Mouse (Mus musculus): Measurements from ENCODE around the gene Sec1. TPM values are rescaled to one million over a fixed set of nuclear protein-coding genes. Genes with fewer than 3 reads are reported as not detected.
"Not testable (repeated sequence)": the region's sequence is repeated elsewhere in the genome, so short reads cannot be mapped to it uniquely, and the experiment has no call there.

Gene Sec1
- polyA plus RNA-seq, 1 experiment from 2014 or later, result 0.34 TPM

- peak overlapping the region; percentile 70; the same call in 1 of the 2 replicates for H3K27ac ChIP-seq
- H3K27me3 ChIP-seq (replicated peaks), result no peaks in the 10 kb centered on the region
- peak overlapping the region; percentile 36 for H3K4me2 ChIP-seq
- 28% methylated on average over 14 of the region's 14 CpGs for WGBS
- no peaks in the 10 kb centered on the region for H3K36me3 ChIP-seq (replicated peaks)
- H3K4me1 ChIP-seq, result peaks cover 5% of the 10 kb centered on the region; the same call in 1 of the 2 replicates
- no peak overlapping the region for H3K4me3 ChIP-seq
- ATAC-seq (replicated peaks), result peak; percentile 79; the same call in 1 of the 2 replicates
- no peak overlapping the region for H3K9ac ChIP-seq
- no peaks in the 10 kb centered on the region for H3K9me3 ChIP-seq
These were observed 11.8 kb downstream of the Sec1 start for GRCm38 (mm10) chr7:45682144-45683126.

- H3K27me3 ChIP-seq (replicated peaks), result no peaks in the 10 kb centered on the region
- 87% methylated on average over 8 of the region's 8 CpGs for WGBS
- no peaks in the 10 kb centered on the region for H3K9me3 ChIP-seq
- H3K27ac ChIP-seq, result no peak overlapping the region
- no peak for ATAC-seq (replicated peaks)
- H3K4me3 ChIP-seq, result no peak overlapping the region
- no peak overlapping the region for H3K9ac ChIP-seq
- peaks cover 5% of the 10 kb centered on the region; the same call in 1 of the 2 replicates for H3K4me1 ChIP-seq
- no peaks in the 10 kb centered on the region for H3K36me3 ChIP-seq (replicated peaks)
- H3K4me2 ChIP-seq, result no peak overlapping the region
These were observed 13.0 kb downstream of the Sec1 start for GRCm38 (mm10) chr7:45681046-45681736.

GRCm38 (mm10) chr7:45679966-45680621, 14.1 kb downstream of the Sec1 start:
- 50% methylated on average over 14 of the region's 14 CpGs for WGBS
- Histone ChIP-seq H3K9ac (no peak overlapping the region), H3K27me3 (replicated peaks) (no peaks in the 10 kb centered on the region), H3K9me3 (no peaks in the 10 kb centered on the region), H3K4me2 (no peak overlapping the region), H3K4me1 (peaks cover 5% of the 10 kb centered on the region; the same call in 1 of the 2 replicates), H3K36me3 (replicated peaks) (no peaks in the 10 kb centered on the region), H3K27ac (no peak overlapping the region), H3K4me3 (no peak overlapping the region)
- no peak for ATAC-seq (replicated peaks)

GRCm38 (mm10) chr7:45678513-45678912, 15.7 kb downstream of the Sec1 start:
- Histone ChIP-seq H3K9ac (no peak overlapping the region), H3K27ac (no peak overlapping the region), H3K4me1 (peaks cover 5% of the 10 kb centered on the region; the same call in 1 of the 2 replicates), H3K36me3 (replicated peaks) (no peaks in the 10 kb centered on the region), H3K4me3 (no peak overlapping the region), H3K4me2 (no peak overlapping the region), H3K9me3 (no peaks in the 10 kb centered on the region), H3K27me3 (replicated peaks) (no peaks in the 10 kb centered on the region)
- WGBS, result 93% methylated on average over 14 of the region's 14 CpGs
- ATAC-seq (replicated peaks), result no peak

- H3K36me3 ChIP-seq (replicated peaks), result no peaks in the 10 kb centered on the region
- no peak overlapping the region for H3K4me3 ChIP-seq
- peaks cover 3% of the 10 kb centered on the region; the same call in 1 of the 2 replicates for H3K4me1 ChIP-seq
- no peak for ATAC-seq (replicated peaks)
- H3K4me2 ChIP-seq, result no peak overlapping the region
- no peak overlapping the region for H3K27ac ChIP-seq
- no peaks in the 10 kb centered on the region for H3K27me3 ChIP-seq (replicated peaks)
- H3K9me3 ChIP-seq, result no peaks in the 10 kb centered on the region
- H3K9ac ChIP-seq, result no peak overlapping the region
- WGBS, result 75% methylated on average over 7 of the region's 7 CpGs
These were observed 16.4 kb downstream of the Sec1 start for GRCm38 (mm10) chr7:45677627-45678295.

GRCm38 (mm10) chr7:45668921-45669320, 25.3 kb downstream of the Sec1 start:
- no peaks in the 10 kb centered on the region for H3K27me3 ChIP-seq (replicated peaks)
- H3K36me3 ChIP-seq (replicated peaks), result no peaks in the 10 kb centered on the region
- no peak overlapping the region for H3K27ac ChIP-seq
- H3K4me1 ChIP-seq, result no peaks in the 10 kb centered on the region
- H3K4me3 ChIP-seq, result no peak overlapping the region
- H3K9me3 ChIP-seq, result no peaks in the 10 kb centered on the region
- no peak overlapping the region for H3K9ac ChIP-seq
- no peak overlapping the region for H3K4me2 ChIP-seq
- ATAC-seq (replicated peaks), result no peak
- WGBS, result 97% methylated on average over 9 of the region's 9 CpGs

GRCm38 (mm10) chr7:45667761-45668160, 26.4 kb downstream of the Sec1 start:
- Histone ChIP-seq H3K4me3 (no peak overlapping the region), H3K27ac (no peak overlapping the region), H3K27me3 (replicated peaks) (no peaks in the 10 kb centered on the region), H3K4me1 (no peaks in the 10 kb centered on the region), H3K9me3 (no peaks in the 10 kb centered on the region), H3K9ac (no peak overlapping the region), H3K4me2 (no peak overlapping the region), H3K36me3 (replicated peaks) (no peaks in the 10 kb centered on the region)
- ATAC-seq (replicated peaks), result no peak
- WGBS, result 67% methylated on average over 14 of the region's 14 CpGs

GRCm38 (mm10) chr7:45666161-45666560, 28.0 kb downstream of the Sec1 start, which contains the start of gene Fut2:
Fut2 (minus strand) TSS chr7:45666394.
- H3K4me2 ChIP-seq, result no peak within 1 kb of the TSS
- no peak for ATAC-seq (replicated peaks)

GRCm38 (mm10) chr7:45665303-45666138, 28.7 kb downstream of the Sec1 start:
- Histone ChIP-seq H3K4me1 (no peaks in the 10 kb centered on the region), H3K9ac (no peak overlapping the region), H3K36me3 (replicated peaks) (no peaks in the 10 kb centered on the region), H3K27ac (no peak overlapping the region), H3K27me3 (replicated peaks) (no peaks in the 10 kb centered on the region), H3K4me2 (no peak overlapping the region), H3K9me3 (no peaks in the 10 kb centered on the region), H3K4me3 (no peak overlapping the region)
- 60% methylated on average over 13 of the region's 13 CpGs for WGBS
- ATAC-seq (replicated peaks), result no peak

More at GRCm38 (mm10) chr7:45666161-45666560, 28.0 kb downstream of the Sec1 start, which contains the start of gene Fut2:
- Histone ChIP-seq H3K4me3 (no peak within 1 kb of the TSS), H3K27me3 (replicated peaks) (no peaks in the 10 kb centered on the region), H3K4me1 (no peaks in the 10 kb centered on the region), H3K27ac (no peak within 1 kb of the TSS), H3K9me3 (no peaks in the 10 kb centered on the region), H3K36me3 (replicated peaks) (no peaks in the 10 kb centered on the region), H3K9ac (no peak within 1 kb of the TSS)
- WGBS, result 90% methylated on average over 7 of the region's 7 CpGs

- H3K9ac ChIP-seq; H3K27me3 ChIP-seq (replicated peaks); H3K27ac ChIP-seq; H3K4me3 ChIP-seq; ATAC-seq (replicated peaks); H3K4me2 ChIP-seq; H3K9me3 ChIP-seq; H3K4me1 ChIP-seq; H3K36me3 ChIP-seq (replicated peaks): not testable (repeated sequence)
- 91% methylated on average over 6 of the region's 6 CpGs for WGBS
These were observed 32.5 kb downstream of the Sec1 start for GRCm38 (mm10) chr7:45661702-45662101.

Measured in midbrain, embryonic 15.5 days (tissue).